Mouse (Mus musculus) heart, postnatal 0 days (tissue): Measurements from ENCODE around the gene Zfp317. TPM values are rescaled to one million over a fixed set of nuclear protein-coding genes. Genes with fewer than 3 reads are reported as not detected.

Experiments used
- ATAC-seq: fragments of 200-750 bp; cut with Nextera tagmentation; 2 replicates; pipeline ENCODE4 v1.8.0; 2017; ENCODE audit warnings: low read depth, moderate number of reproducible peaks, moderate library complexity; ENCODE audit not compliant: insufficient read depth
- DNase-seq: peaks from one replicate; pipeline ENCODE4 v3.0.0-alpha.2; 2016; ENCODE audit warnings: low spot score
- H3K27ac ChIP-seq: fragments of 300-500 bp; sonication (generic); 2 replicates; pipeline ENCODE4 v1.5.1; 2014; ENCODE audit warnings: low read depth, mild to moderate bottlenecking
- H3K27me3 ChIP-seq: fragments of 300-500 bp; sonication (generic); 2 replicates; pipeline ENCODE4 v1.6.1; 2014; ENCODE audit warnings: low read length, mixed read lengths; ENCODE audit not compliant: control insufficient read depth, insufficient read depth
- H3K36me3 ChIP-seq: fragments of 300-500 bp; sonication (generic); replicated peaks from 2 replicates; pipeline ENCODE4 v1.6.1; 2014; ENCODE audit warnings: low read length, mixed read lengths; ENCODE audit not compliant: control insufficient read depth, insufficient read depth
- H3K4me1 ChIP-seq: fragments of 300-500 bp; sonication (generic); 2 replicates; pipeline ENCODE4 v1.6.1; 2014; ENCODE audit warnings: antibody characterized with exemption; ENCODE audit not compliant: control insufficient read depth, insufficient read depth
- H3K4me2 ChIP-seq: fragments of 300-500 bp; sonication (generic); 2 replicates; pipeline ENCODE4 v1.6.1; 2014; ENCODE audit warnings: low read depth, mild to moderate bottlenecking, low read length, moderate library complexity
- H3K4me3 ChIP-seq: fragments of 300-500 bp; sonication (generic); 2 replicates; pipeline ENCODE4 v1.5.1; 2014; ENCODE audit warnings: low read depth, low read length
- H3K9ac ChIP-seq: fragments of 300-500 bp; sonication (generic); replicated peaks from 2 replicates; pipeline ENCODE4 v1.6.1; 2014; ENCODE audit warnings: low read depth, low read length, mixed read lengths
- H3K9me3 ChIP-seq: fragments of 300-500 bp; sonication (generic); replicated peaks from 2 replicates; pipeline ENCODE4 v1.6.1; 2016; ENCODE audit warnings: low read length; ENCODE audit not compliant: control insufficient read depth
- CTCF ChIP-seq: IDR thresholded peaks from 2 replicates; pipeline ENCODE4 v1.5.1; 2016; ENCODE audit warnings: antibody characterized with exemption, control low read depth, low read depth
- EP300 ChIP-seq: IDR thresholded peaks from 2 replicates; pipeline ENCODE4 v1.6.1; 2016; ENCODE audit warnings: antibody characterized with exemption, low read depth
- WGBS: fragments of 180-500 bp; shearing (Covaris S2); extraction: QIAGEN DNeasy Blood & Tissue Kit; methylation state at CpG from one replicate; pipeline ENCODE4 v1.1.7; 2014; 5-methylcytosine and 5-hydroxymethylcytosine counted together
- polyA plus RNA-seq: library from polyadenylated mRNA; unstranded; fragments of >200 nt; fragmentation: Nextera tagmentation; extraction: Ambion mirVana; gene quantifications from 2 replicates; pipeline ENCODE4 v1.2.1, GENCODE M21; 2015
- total RNA-seq: library from RNA; depleted of rRNA; stranded (reverse); fragments of >200 nt; gene quantifications from 2 replicates; pipeline ENCODE4 v1.2.3, GENCODE M21; 2014; ENCODE audit warnings: low replicate concordance; rRNA removed

Gene Zfp317
- total RNA-seq, result 10.6 and 22.8 TPM in 2 replicates
- 11.5 and 12.0 TPM in 2 replicates for polyA plus RNA-seq

- ATAC-seq (peak; percentile 96), DNase-seq (peak; percentile 100)
- Histone ChIP-seq H3K9me3 (no peaks in the 10 kb centered on the region), H3K4me2 (peak within 1 kb of the TSS; percentile 71), H3K4me1 (no peaks in the 10 kb centered on the region), H3K36me3 (no peaks in the 10 kb centered on the region), H3K27me3 (no peaks in the 10 kb centered on the region), H3K9ac (peak within 1 kb of the TSS; percentile 55), H3K27ac (peak within 1 kb of the TSS; percentile 87), H3K4me3 (peak within 1 kb of the TSS; percentile 60)
- TF ChIP-seq EP300 (peak; percentile 85), CTCF (0 out of 2 replicates have a peak, but pooled peaks have one; percentile 1)
- 1% methylated on average over 35 of the region's 35 CpGs for WGBS
These were observed at the start of gene Zfp317 for GRCm38 (mm10) chr9:19621843-19622822. Zfp317 (plus strand) TSS chr9:19622102.

- Histone ChIP-seq H3K9ac (no peak within 1 kb of the TSS), H3K27me3 (no peaks in the 10 kb centered on the region), H3K4me3 (no peak within 1 kb of the TSS), H3K27ac (no peak within 1 kb of the TSS), H3K36me3 (no peaks in the 10 kb centered on the region), H3K9me3 (no peaks in the 10 kb centered on the region; the same call in 1 of the 2 replicates), H3K4me2 (no peak within 1 kb of the TSS), H3K4me1 (no peaks in the 10 kb centered on the region)
- TF ChIP-seq EP300, result no peak
- no peak for TF ChIP-seq CTCF
- no peak for DNase-seq
- no peak for ATAC-seq
These were observed 39.6 kb upstream of the Zfp317 start, which contains the start of gene Olfr855 for GRCm38 (mm10) chr9:19582317-19582716. Olfr855 (plus strand) TSS chr9:19582617.

DNA sequence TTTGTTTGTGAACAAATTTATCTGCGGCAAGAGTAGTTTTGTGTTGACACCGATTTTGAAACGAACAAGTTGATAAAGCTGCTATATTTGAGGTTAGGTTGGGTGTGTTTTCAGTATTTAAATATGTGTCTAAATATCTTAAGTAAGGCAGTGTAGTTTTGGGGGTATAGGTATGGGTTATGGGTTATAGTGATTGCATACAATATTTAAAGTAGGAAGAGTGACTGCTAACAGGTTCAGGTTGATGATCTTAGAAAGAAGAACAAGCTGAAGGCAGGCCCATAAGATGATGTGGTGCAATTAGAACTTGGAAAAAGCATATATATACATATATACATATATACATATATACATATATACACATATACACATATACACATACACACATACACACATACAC is 605 bp upstream of the Zfp317 start:
- H3K9me3 ChIP-seq, result no peaks in the 10 kb centered on the region
- H3K4me2 ChIP-seq, result no peak overlapping the region
- WGBS, result 92% methylated on average over 3 of the region's 3 CpGs
- no peaks in the 10 kb centered on the region for H3K27me3 ChIP-seq
- DNase-seq (no peak), ATAC-seq (no peak)
- H3K4me1 ChIP-seq, result no peaks in the 10 kb centered on the region
- H3K4me3 ChIP-seq, result no peak overlapping the region
- H3K9ac ChIP-seq, result no peak overlapping the region
- H3K27ac ChIP-seq, result no peak overlapping the region
- TF ChIP-seq CTCF (no peak), EP300 (no peak)
- no peaks in the 10 kb centered on the region for H3K36me3 ChIP-seq

DNA sequence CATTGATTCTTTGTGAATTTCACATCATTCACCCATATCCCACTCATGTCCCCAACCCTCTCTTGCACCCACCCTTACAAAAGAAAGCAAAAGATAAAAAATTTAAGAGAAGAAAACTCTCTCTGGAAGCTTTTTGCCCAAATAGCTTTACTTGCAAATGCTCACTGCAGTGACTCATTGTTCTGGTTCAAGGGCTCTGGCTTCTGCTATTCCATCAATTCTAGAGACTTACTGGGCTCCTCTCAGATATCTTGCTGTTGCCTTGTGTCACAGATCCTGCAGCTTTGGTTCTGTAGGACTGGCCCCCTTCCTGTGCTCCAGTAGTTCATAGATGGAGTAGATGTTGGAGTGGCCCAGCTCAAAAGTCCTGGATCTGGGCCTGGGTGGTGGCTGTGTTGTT is 7.7 kb downstream of the Zfp317 start:
- Histone ChIP-seq H3K9ac (no peak overlapping the region), H3K27ac (no peak overlapping the region), H3K36me3 (peaks cover 16% of the 10 kb centered on the region), H3K9me3 (no peaks in the 10 kb centered on the region), H3K4me1 (no peaks in the 10 kb centered on the region), H3K27me3 (no peaks in the 10 kb centered on the region), H3K4me2 (no peak overlapping the region), H3K4me3 (no peak overlapping the region)
- no peak for ATAC-seq
- TF ChIP-seq CTCF (no peak), EP300 (no peak)
- no peak for DNase-seq

GRCm38 (mm10) chr9:19645193-19645592 is 23.3 kb downstream of the Zfp317 start:
- DNase-seq, result no peak
- ATAC-seq, result no peak
- Histone ChIP-seq H3K4me3 (no peak overlapping the region), H3K36me3 (peaks cover 69% of the 10 kb centered on the region), H3K4me2 (no peak overlapping the region), H3K27me3 (no peaks in the 10 kb centered on the region), H3K9ac (no peak overlapping the region), H3K27ac (no peak overlapping the region), H3K4me1 (no peaks in the 10 kb centered on the region), H3K9me3 (no peaks in the 10 kb centered on the region)
- TF ChIP-seq CTCF, result no peak
- no peak for TF ChIP-seq EP300
- WGBS, result 85% methylated on average over 3 of the region's 3 CpGs
